Mouse (Mus musculus): ENCODE measurements at regions not wholly inside any gene's neighbourhood (a gene's known extent, or its start where the extent isn't known, plus 50 kb on each side); places are given as distances from the start of the nearest gene placed in this dataset.

- TF ChIP-seq CTCF (IDR thresholded peaks at IDR 0.05; ENCODE audit: low read depth): no peak
- 72% methylated on average over 6 of the region's 6 CpGs for WGBS
- no peak for ATAC-seq (ENCODE audit: insufficient read depth)
Measured at GRCm38 (mm10) chrX:129476216-129476615, 273.3 kb upstream of the Diaph2 start.

GRCm38 (mm10) chrX:129494562-129494961 lies 255.0 kb upstream of the Diaph2 start:
- Histone ChIP-seq H3K9me3 (ENCODE audit: low read depth, low read length) (no peaks in the 10 kb centered on the region), H3K36me3 (ENCODE audit: insufficient read depth) (no peaks in the 10 kb centered on the region), H3K27me3 (ENCODE audit: insufficient read depth, low read length) (no peaks in the 10 kb centered on the region), H3K9ac (no peak overlapping the region), H3K4me3 (ENCODE audit: low read depth, low read length) (no peak overlapping the region), H3K4me2 (no peak overlapping the region), H3K27ac (ENCODE audit: low read depth) (no peak overlapping the region), H3K4me1 (ENCODE audit: insufficient read depth) (no peaks in the 10 kb centered on the region)
- 34% methylated on average over 2 of the region's 2 CpGs for WGBS
- DNase-seq (peak; percentile 60), ATAC-seq (ENCODE audit: insufficient read depth) (no peak)
- no peak for TF ChIP-seq CTCF (IDR thresholded peaks at IDR 0.05; ENCODE audit: low read depth)

More at GRCm38 (mm10) chrX:129476216-129476615, 273.3 kb upstream of the Diaph2 start:
- no peak overlapping the region for H3K27ac ChIP-seq (ENCODE audit: low read depth)
- no peak overlapping the region for H3K4me3 ChIP-seq (ENCODE audit: low read depth, low read length)
- no peak overlapping the region for H3K9ac ChIP-seq
- DNase-seq: no peak
- H3K9me3 ChIP-seq (ENCODE audit: low read depth, low read length): no peaks in the 10 kb centered on the region
- H3K27me3 ChIP-seq (ENCODE audit: insufficient read depth, low read length): no peaks in the 10 kb centered on the region
- no peak overlapping the region for H3K4me2 ChIP-seq
- H3K4me1 ChIP-seq (ENCODE audit: insufficient read depth): no peaks in the 10 kb centered on the region
- H3K36me3 ChIP-seq (ENCODE audit: insufficient read depth): no peaks in the 10 kb centered on the region
